Mouse (Mus musculus) gastrocnemius, adult 2 months (tissue): ENCODE measurements around the gene Fbxw9. TPM values are rescaled to one million over a fixed set of nuclear protein-coding genes. Genes with fewer than 3 reads are reported as not detected.
"Not testable (repeated sequence)": the region's sequence is repeated elsewhere in the genome, so short reads cannot be mapped to it uniquely, and the experiment has no call there.

Experiments used
- DNase-seq: peaks from one replicate; pipeline ENCODE4 v3.0.0; 2022
- H3K27ac ChIP-seq: fragments of 200-600 bp; 2 replicates; pipeline ENCODE4 v1.8.1; 2022; ENCODE audit warnings: mild to moderate bottlenecking
- H3K4me3 ChIP-seq: fragments of 200-600 bp; 2 replicates; pipeline ENCODE4 v1.8.1; 2022; ENCODE audit warnings: mild to moderate bottlenecking, moderate library complexity
- CTCF ChIP-seq: fragments of 200-600 bp; IDR thresholded peaks from 2 replicates; pipeline ENCODE4 v1.8.1; 2022; ENCODE audit warnings: antibody characterized with exemption, mild to moderate bottlenecking, moderate library complexity
- intact Hi-C: fragments of 180-260 bp; cut with DNase I; formaldehyde crosslinking; loops from one replicate; pipeline ENCODE4 v1.15.1; 2025
- total RNA-seq, 2 experiments: library from RNA; stranded (reverse); gene quantifications; 2 replicates each; pipeline ENCODE4 v1.2.3; 2021

The Fbxw9 gene
- total RNA-seq, 2 experiments from 2014 or later = 1.4 to 1.5 TPM

- TF ChIP-seq CTCF = no peak; the same call in 1 of the 2 replicates
- peak overlapping the region; percentile 70 for H3K27ac ChIP-seq
- DNase-seq = peak; percentile 81
- intact Hi-C loops = loop anchor here (2.0 to 10.0 kb wide), 3 partner anchors 94 to 328 kb away; partner anchors contain the start of genes Orc6 and Vps35
- H3K4me3 ChIP-seq = no peak overlapping the region
Observed at GRCm38 (mm10) chr8:85076993-85077392, 17.1 kb downstream of the Fbxw9 start.

GRCm38 (mm10) chr8:85080214-85080531, 20.3 kb downstream of the Fbxw9 start:
- intact Hi-C loops = no loop called here
- no peak for DNase-seq
- H3K27ac ChIP-seq = peak overlapping the region; percentile 92

GRCm38 (mm10) chr8:85080532-85081215, 20.8 kb downstream of the Fbxw9 start, which contains the start of gene Wdr83os:
Gene Wdr83os, plus strand, starts transcription at chr8:85080740.
- no peak for TF ChIP-seq CTCF
- H3K4me3 ChIP-seq = peak within 1 kb of the TSS; percentile 98
- intact Hi-C loops = no loop called here
- peak within 1 kb of the TSS; percentile 92 for H3K27ac ChIP-seq
- peak; percentile 59 for DNase-seq

More at GRCm38 (mm10) chr8:85080214-85080531, 20.3 kb downstream of the Fbxw9 start:
- TF ChIP-seq CTCF = no peak
- H3K4me3 ChIP-seq = peak overlapping the region; percentile 98

GRCm38 (mm10) chr8:85081216-85081555, 21.3 kb downstream of the Fbxw9 start, which contains the start of gene Wdr83:
Gene Wdr83, minus strand, starts transcription at chr8:85081306.
- DNase-seq = peak; percentile 38
- Histone ChIP-seq H3K4me3 (peak within 1 kb of the TSS; percentile 98), H3K27ac (peak within 1 kb of the TSS; percentile 92)
- TF ChIP-seq CTCF = no peak
- intact Hi-C loops = no loop called here

GRCm38 (mm10) chr8:85082169-85082568, 22.3 kb downstream of the Fbxw9 start:
- H3K4me3 ChIP-seq, intact Hi-C loops, DNase-seq: not testable (repeated sequence)

GRCm38 (mm10) chr8:85083108-85083813, 23.4 kb downstream of the Fbxw9 start, which contains the start of gene Man2b1:
Gene Man2b1, plus strand, starts transcription at chr8:85083270.
- peak within 1 kb of the TSS; percentile 89 for H3K4me3 ChIP-seq
- peak within 1 kb of the TSS; percentile 89 for H3K27ac ChIP-seq
- peak; percentile 29 for TF ChIP-seq CTCF
- peak; percentile 93 for DNase-seq
- intact Hi-C loops = no loop called here

More at GRCm38 (mm10) chr8:85082169-85082568, 22.3 kb downstream of the Fbxw9 start:
- not testable (repeated sequence) for H3K27ac ChIP-seq

GRCm38 (mm10) chr8:85084633-85085032, 24.8 kb downstream of the Fbxw9 start:
- H3K27ac ChIP-seq = no peak overlapping the region
- H3K4me3 ChIP-seq = peak overlapping the region; percentile 89; the same call in 1 of the 2 replicates
- TF ChIP-seq CTCF = no peak
- intact Hi-C loops = no loop called here
- no peak for DNase-seq

- no peak overlapping the region for H3K27ac ChIP-seq
- no peak overlapping the region for H3K4me3 ChIP-seq
- DNase-seq = no peak
- peak; percentile 46 for TF ChIP-seq CTCF
- intact Hi-C loops = no loop called here
Observed at GRCm38 (mm10) chr8:85086238-85086637, 26.4 kb downstream of the Fbxw9 start.

- DNase-seq = no peak
- intact Hi-C loops = no loop called here
- TF ChIP-seq CTCF = no peak
- Histone ChIP-seq H3K27ac (no peak overlapping the region), H3K4me3 (no peak overlapping the region)
Observed at GRCm38 (mm10) chr8:85088771-85089170, 28.9 kb downstream of the Fbxw9 start.

GRCm38 (mm10) chr8:85090856-85091255, 31.0 kb downstream of the Fbxw9 start:
- Histone ChIP-seq H3K4me3 (no peak overlapping the region), H3K27ac (no peak overlapping the region)
- DNase-seq = no peak
- no peak for TF ChIP-seq CTCF
- intact Hi-C loops = no loop called here

- H3K27ac ChIP-seq = no peak overlapping the region
- no peak for DNase-seq
- H3K4me3 ChIP-seq = no peak overlapping the region
- TF ChIP-seq CTCF = no peak
- intact Hi-C loops = no loop called here
Observed at GRCm38 (mm10) chr8:85091526-85092090, 31.8 kb downstream of the Fbxw9 start.

GRCm38 (mm10) chr8:85095051-85095450, 35.2 kb downstream of the Fbxw9 start:
- Histone ChIP-seq H3K27ac (no peak overlapping the region), H3K4me3 (no peak overlapping the region)
- DNase-seq = no peak
- intact Hi-C loops = no loop called here
- no peak for TF ChIP-seq CTCF

GRCm38 (mm10) chr8:85095566-85095965, 35.7 kb downstream of the Fbxw9 start:
- TF ChIP-seq CTCF = no peak
- Histone ChIP-seq H3K4me3 (no peak overlapping the region), H3K27ac (no peak overlapping the region)
- intact Hi-C loops = no loop called here
- DNase-seq = no peak
